Mouse (Mus musculus) intestine, embryonic 15.5 days (tissue): ENCODE measurements around the gene Phf13. TPM values are rescaled to one million over a fixed set of nuclear protein-coding genes. Genes with fewer than 3 reads are reported as not detected.

Experiments used
- ATAC-seq: fragments of 200-750 bp; cut with Nextera tagmentation; 2 replicates; pipeline ENCODE4 v1.8.0; 2017; ENCODE audit warnings: moderate TSS enrichment, moderate library complexity
- H3K27ac ChIP-seq: fragments of 300-500 bp; sonication (generic); 2 replicates; pipeline ENCODE4 v1.5.1; 2015; ENCODE audit warnings: mild to moderate bottlenecking, inconsistent platforms
- H3K27me3 ChIP-seq: fragments of 300-500 bp; sonication (generic); replicated peaks from 2 replicates; pipeline ENCODE4 v1.6.1; 2015; ENCODE audit warnings: inconsistent platforms
- H3K36me3 ChIP-seq: fragments of 300-500 bp; sonication (generic); 2 replicates; pipeline ENCODE4 v1.6.1; 2015; ENCODE audit warnings: inconsistent platforms
- H3K4me1 ChIP-seq: fragments of 300-500 bp; sonication (generic); replicated peaks from 2 replicates; pipeline ENCODE4 v1.6.1; 2015; ENCODE audit warnings: inconsistent platforms
- H3K4me2 ChIP-seq: fragments of 300-500 bp; sonication (generic); replicated peaks from 2 replicates; pipeline ENCODE4 v1.6.1; 2015; ENCODE audit warnings: mild to moderate bottlenecking, inconsistent platforms
- H3K4me3 ChIP-seq: fragments of 300-500 bp; sonication (generic); replicated peaks from 2 replicates; pipeline ENCODE4 v1.5.1; 2015; ENCODE audit warnings: inconsistent platforms
- H3K9ac ChIP-seq: fragments of 300-500 bp; sonication (generic); 2 replicates; pipeline ENCODE4 v1.6.1; 2015; ENCODE audit warnings: inconsistent platforms
- H3K9me3 ChIP-seq: fragments of 300-500 bp; sonication (generic); 2 replicates; pipeline ENCODE4 v1.6.1; 2016; ENCODE audit warnings: inconsistent platforms
- WGBS: fragments of 180-500 bp; shearing (Covaris S2); methylation state at CpG from one replicate; pipeline ENCODE4 v1.1.7; 2015; 5-methylcytosine and 5-hydroxymethylcytosine counted together
- polyA plus RNA-seq: library from polyadenylated mRNA; unstranded; fragments of >200 nt; fragmentation: Nextera tagmentation; extraction: Ambion mirVana; gene quantifications from 2 replicates; pipeline ENCODE4 v1.2.1, GENCODE M21; 2015

Phf13 gene
- polyA plus RNA-seq, 1 experiment from 2014 or later = 21.0 TPM

DNA sequence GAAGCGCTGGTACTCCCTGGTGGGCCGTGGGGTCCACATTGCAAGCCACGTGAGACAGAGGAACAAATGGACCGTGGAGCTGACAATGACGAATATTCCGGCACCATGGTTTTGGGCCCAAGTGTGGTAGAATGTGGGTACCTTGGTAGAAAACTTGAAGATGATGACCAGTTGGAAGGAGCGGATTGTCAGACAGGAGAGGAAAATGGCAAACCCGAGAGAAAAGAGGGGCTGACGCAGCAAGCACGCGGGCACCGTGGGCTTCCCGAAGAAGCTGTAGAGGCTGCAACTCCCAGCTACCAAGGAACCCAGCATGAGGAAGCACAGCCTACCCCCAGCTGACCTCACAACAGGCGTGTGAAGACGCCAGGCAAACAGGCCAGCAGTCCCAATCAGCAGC lies 32.4 kb upstream of the Phf13 start:
- Histone ChIP-seq H3K9ac (peak overlapping the region; percentile 87), H3K4me3 (peak overlapping the region; percentile 81; the same call in 1 of the 2 replicates)

DNA sequence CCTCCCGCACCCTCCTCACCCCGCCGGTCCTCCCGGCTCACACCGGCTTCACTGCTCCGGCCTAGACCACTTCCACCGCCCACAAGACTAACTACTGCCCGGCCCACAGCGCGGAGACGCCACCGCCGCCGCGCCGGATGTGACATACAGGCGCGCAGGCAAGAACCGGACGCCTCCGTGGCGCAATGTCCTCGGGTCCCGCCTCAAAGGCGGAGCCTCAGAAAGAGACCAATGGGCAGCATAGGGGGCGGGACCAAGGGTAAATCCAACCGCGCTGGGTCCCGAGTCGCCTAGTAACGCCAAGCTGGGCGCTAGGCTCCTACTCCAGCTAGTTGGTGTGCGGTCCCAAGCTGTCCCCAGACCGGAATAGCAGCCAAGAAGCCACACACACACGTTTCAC lies 31.5 kb upstream of the Phf13 start, which contains the start of gene Zbtb48:
Gene Zbtb48 (minus strand): TSS at position 148 of the 400 bp plus-strand sequence.
- Histone ChIP-seq H3K27me3 (no peaks in the 10 kb centered on the region), H3K4me3 (peak within 1 kb of the TSS; percentile 81), H3K4me2 (peak within 1 kb of the TSS; percentile 97), H3K4me1 (peaks cover 48% of the 10 kb centered on the region), H3K27ac (peak within 1 kb of the TSS; percentile 58), H3K36me3 (peaks cover 8% of the 10 kb centered on the region; the same call in 1 of the 2 replicates), H3K9ac (peak within 1 kb of the TSS; percentile 87), H3K9me3 (no peaks in the 10 kb centered on the region)
- under 1% methylated on average over 35 of the region's 35 CpGs for WGBS
- ATAC-seq = peak; percentile 99

More for the DNA sequence above, 32.4 kb upstream of the Phf13 start:
- H3K27ac ChIP-seq = no peak overlapping the region
- H3K4me2 ChIP-seq = peak overlapping the region; percentile 97
- H3K36me3 ChIP-seq = peaks cover under 1% of the 10 kb centered on the region; the same call in 1 of the 2 replicates
- no peaks in the 10 kb centered on the region for H3K9me3 ChIP-seq
- H3K4me1 ChIP-seq = peaks cover 45% of the 10 kb centered on the region
- no peaks in the 10 kb centered on the region for H3K27me3 ChIP-seq
- WGBS = 62% methylated on average over 15 of the region's 15 CpGs
- no peak for ATAC-seq

- Histone ChIP-seq H3K4me2 (peak overlapping the region; percentile 97), H3K4me3 (peak overlapping the region; percentile 81), H3K4me1 (peaks cover 48% of the 10 kb centered on the region), H3K9ac (peak overlapping the region; percentile 87), H3K9me3 (no peaks in the 10 kb centered on the region), H3K36me3 (peaks cover 10% of the 10 kb centered on the region; the same call in 1 of the 2 replicates), H3K27ac (peak overlapping the region; percentile 58), H3K27me3 (no peaks in the 10 kb centered on the region)
- WGBS = 1% methylated on average over 41 of the region's 41 CpGs
- ATAC-seq = peak; percentile 73
Measured at GRCm38 (mm10) chr4:152026751-152027508, 30.9 kb upstream of the Phf13 start.

DNA sequence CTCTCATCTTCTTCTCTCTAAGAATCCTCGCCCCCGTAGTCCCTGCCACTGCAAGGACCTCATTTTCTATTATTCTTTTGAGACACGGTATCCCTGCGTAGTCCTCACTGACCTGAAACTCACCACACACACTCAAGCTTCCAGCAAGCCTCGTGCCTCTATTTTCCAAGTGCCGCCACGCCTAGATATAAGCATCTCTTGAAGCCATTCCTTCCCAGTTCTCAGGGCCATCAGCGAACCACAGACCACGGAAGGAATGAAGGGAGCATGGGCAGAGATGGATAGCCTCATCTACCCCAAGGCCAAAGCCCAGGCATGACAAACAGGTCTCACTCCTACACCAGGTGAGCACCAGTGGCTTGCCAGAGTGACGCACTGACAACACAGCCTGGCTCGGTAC lies 28.5 kb upstream of the Phf13 start:
- WGBS = 90% methylated on average over 11 of the region's 11 CpGs
- H3K36me3 ChIP-seq = peaks cover 33% of the 10 kb centered on the region

GRCm38 (mm10) chr4:152022506-152022905 lies 26.4 kb upstream of the Phf13 start:
- Histone ChIP-seq H3K4me1 (peaks cover 37% of the 10 kb centered on the region), H3K27ac (no peak overlapping the region), H3K36me3 (peaks cover 44% of the 10 kb centered on the region), H3K4me2 (no peak overlapping the region), H3K9me3 (no peaks in the 10 kb centered on the region), H3K4me3 (no peak overlapping the region), H3K27me3 (no peaks in the 10 kb centered on the region), H3K9ac (no peak overlapping the region)
- WGBS = 86% methylated on average over 8 of the region's 8 CpGs
- ATAC-seq = no peak

More for the DNA sequence above, 28.5 kb upstream of the Phf13 start:
- H3K4me3 ChIP-seq = no peak overlapping the region
- no peak overlapping the region for H3K9ac ChIP-seq
- H3K27ac ChIP-seq = no peak overlapping the region
- H3K9me3 ChIP-seq = no peaks in the 10 kb centered on the region
- no peaks in the 10 kb centered on the region for H3K27me3 ChIP-seq
- no peak for ATAC-seq
- H3K4me2 ChIP-seq = no peak overlapping the region
- H3K4me1 ChIP-seq = peaks cover 48% of the 10 kb centered on the region

DNA sequence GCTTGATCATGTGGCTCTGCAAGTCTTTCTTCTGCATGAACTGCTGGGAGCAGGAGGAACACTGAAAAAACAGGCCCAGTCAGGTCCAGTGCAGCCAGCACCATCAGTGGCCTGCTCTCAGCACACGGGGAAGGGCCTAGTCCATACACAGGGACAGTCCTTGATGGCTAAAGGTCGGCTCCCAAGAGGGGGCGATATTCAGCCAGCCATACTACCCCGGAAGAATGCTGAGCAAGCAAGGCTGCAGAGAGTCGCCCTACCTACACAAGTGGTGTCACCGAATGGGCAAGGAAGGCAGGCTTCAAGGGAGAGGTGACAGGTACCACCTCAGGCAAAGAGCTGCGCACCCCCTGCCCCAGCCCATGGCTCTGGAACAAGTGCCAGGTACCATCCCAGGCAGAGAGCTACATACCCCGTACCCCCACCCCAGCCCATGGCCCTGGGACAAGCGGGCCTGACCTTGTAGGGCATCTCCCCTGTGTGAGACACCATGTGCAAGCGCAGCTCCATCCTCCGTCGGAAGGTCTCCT lies 25.6 kb upstream of the Phf13 start:
- Histone ChIP-seq H3K9ac (no peak overlapping the region), H3K36me3 (peaks cover 44% of the 10 kb centered on the region), H3K4me1 (peaks cover 34% of the 10 kb centered on the region), H3K27ac (no peak overlapping the region), H3K4me2 (no peak overlapping the region), H3K27me3 (no peaks in the 10 kb centered on the region), H3K4me3 (no peak overlapping the region), H3K9me3 (no peaks in the 10 kb centered on the region)
- 76% methylated on average over 12 of the region's 12 CpGs for WGBS
- ATAC-seq = no peak

GRCm38 (mm10) chr4:152020024-152020423 lies 24.0 kb upstream of the Phf13 start:
- no peak for ATAC-seq
- Histone ChIP-seq H3K4me1 (peaks cover 17% of the 10 kb centered on the region), H3K4me3 (no peak overlapping the region), H3K36me3 (peaks cover 50% of the 10 kb centered on the region), H3K27ac (no peak overlapping the region), H3K9ac (no peak overlapping the region), H3K9me3 (no peaks in the 10 kb centered on the region), H3K27me3 (no peaks in the 10 kb centered on the region), H3K4me2 (no peak overlapping the region)
- 89% methylated on average over 21 of the region's 21 CpGs for WGBS

- no peak overlapping the region for H3K4me3 ChIP-seq
- no peaks in the 10 kb centered on the region for H3K27me3 ChIP-seq
- H3K4me1 ChIP-seq = 0 out of 2 replicates have a peak, but pooled peaks cover 9% of the 10 kb centered on the region
- WGBS = 86% methylated on average over 6 of the region's 6 CpGs
- H3K36me3 ChIP-seq = peaks cover 54% of the 10 kb centered on the region
- no peak overlapping the region for H3K27ac ChIP-seq
- H3K4me2 ChIP-seq = no peak overlapping the region
- no peaks in the 10 kb centered on the region for H3K9me3 ChIP-seq
- ATAC-seq = no peak
- no peak overlapping the region for H3K9ac ChIP-seq
Measured at GRCm38 (mm10) chr4:152019073-152019472, 23.0 kb upstream of the Phf13 start.

GRCm38 (mm10) chr4:152013036-152013813 lies 17.2 kb upstream of the Phf13 start:
- Histone ChIP-seq H3K27ac (no peak overlapping the region), H3K4me2 (no peak overlapping the region), H3K36me3 (peaks cover 12% of the 10 kb centered on the region), H3K9me3 (no peaks in the 10 kb centered on the region), H3K27me3 (no peaks in the 10 kb centered on the region), H3K4me1 (peaks cover 27% of the 10 kb centered on the region), H3K9ac (no peak overlapping the region), H3K4me3 (no peak overlapping the region)
- 82% methylated on average over 12 of the region's 12 CpGs for WGBS
- no peak for ATAC-seq

GRCm38 (mm10) chr4:152012109-152012508 lies 16.1 kb upstream of the Phf13 start:
- Histone ChIP-seq H3K27me3 (no peaks in the 10 kb centered on the region), H3K4me1 (peaks cover 38% of the 10 kb centered on the region), H3K36me3 (peaks cover 10% of the 10 kb centered on the region), H3K27ac (no peak overlapping the region), H3K4me2 (peak overlapping the region; percentile 96; the same call in 1 of the 2 replicates), H3K9ac (no peak overlapping the region), H3K9me3 (no peaks in the 10 kb centered on the region), H3K4me3 (no peak overlapping the region)
- WGBS = 90% methylated on average over 16 of the region's 16 CpGs
- no peak for ATAC-seq

- H3K4me1 ChIP-seq = peaks cover 38% of the 10 kb centered on the region
- H3K9me3 ChIP-seq = no peaks in the 10 kb centered on the region
- WGBS = 77% methylated on average over 8 of the region's 8 CpGs
- peak overlapping the region; percentile 79 for H3K4me3 ChIP-seq
- no peak for ATAC-seq
- H3K4me2 ChIP-seq = peak overlapping the region; percentile 96
- H3K27me3 ChIP-seq = no peaks in the 10 kb centered on the region
- peak overlapping the region; percentile 65; the same call in 1 of the 2 replicates for H3K9ac ChIP-seq
- H3K36me3 ChIP-seq = peaks cover 10% of the 10 kb centered on the region
- H3K27ac ChIP-seq = 0 out of 2 replicates have a peak overlapping the region, but pooled peaks have one; percentile 29
Measured at GRCm38 (mm10) chr4:152011171-152011760, 15.2 kb upstream of the Phf13 start.
